In the genomic region with DNA sequence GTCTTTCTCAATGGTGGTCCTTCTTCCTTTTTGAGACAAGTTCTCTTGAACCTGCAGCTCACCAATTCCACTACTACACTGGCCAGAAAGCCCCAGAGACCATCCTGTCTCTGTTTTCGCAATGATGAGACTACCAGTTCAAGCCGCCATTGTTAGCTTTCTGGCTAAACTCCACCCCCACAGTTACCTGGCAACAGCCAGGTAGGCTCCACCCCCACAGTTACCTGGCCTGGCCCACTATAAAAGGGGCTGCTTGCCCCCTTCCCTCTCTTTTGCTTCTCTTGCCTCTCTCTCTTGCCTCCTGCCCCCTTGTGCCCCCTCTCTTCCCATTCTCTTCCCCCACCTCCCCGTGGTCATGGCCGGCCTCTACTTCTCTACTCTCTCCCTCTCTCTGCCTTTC, we compare ENCODE assay signal across 30 mouse cellular contexts.
"Had no signal": no experiment of that assay in that cellular context is flagged by ENCODE, and none has a peak within 500 bp of the region (broad histone marks: within the 10 kb centered on the region; RNA-seq: fewer than 3 reads in every experiment).

No protein-coding gene starts in this region.

- H3K36me3 ChIP-seq: heart, embryonic 10.5 days; heart, embryonic 12.5 days; heart, embryonic 13.5 days; heart, embryonic 15.5 days; hindbrain, embryonic 10.5 days; hindbrain, embryonic 12.5 days; hindbrain, embryonic 13.5 days; hindbrain, embryonic 15.5 days; intestine, embryonic 15.5 days; kidney, embryonic 15.5 days had no signal

- H3K4me3 ChIP-seq: heart, embryonic 10.5 days; heart, embryonic 12.5 days; heart, embryonic 13.5 days; heart, embryonic 15.5 days; hindbrain, embryonic 10.5 days; hindbrain, embryonic 12.5 days; hindbrain, embryonic 13.5 days; hindbrain, embryonic 15.5 days; intestine, embryonic 15.5 days; kidney, embryonic 15.5 days; layer of hippocampus, adult 2 months had no signal

- H3K27me3 ChIP-seq: heart, embryonic 12.5 days; heart, embryonic 13.5 days; heart, embryonic 15.5 days; hindbrain, embryonic 12.5 days; hindbrain, embryonic 13.5 days; hindbrain, embryonic 15.5 days; intestine, embryonic 15.5 days; kidney, embryonic 15.5 days had no signal

- H3K27ac ChIP-seq: heart, embryonic 10.5 days; heart, embryonic 13.5 days; heart, embryonic 15.5 days; hindbrain, embryonic 10.5 days; hindbrain, embryonic 12.5 days; hindbrain, embryonic 13.5 days; hindbrain, embryonic 14.5 days; hindbrain, embryonic 15.5 days; hindbrain, postnatal 0 days; intestine, embryonic 15.5 days; kidney, embryonic 15.5 days; kidney, postnatal 0 days; layer of hippocampus, adult 2 months had no signal

- DNase-seq: heart, postnatal 10 days; heart, postnatal 14 days; heart, postnatal 36 days; heart, postnatal 4 days; kidney, adult 11 months; kidney, adult 18-20 months; kidney, adult 2 months; kidney, adult 8-10 months; kidney, adult 9 months; kidney, postnatal 10 days; kidney, postnatal 14 days; kidney, postnatal 25 days; kidney, postnatal 36 days; kidney, postnatal 4 days; layer of hippocampus, adult 9-11 months; layer of hippocampus, postnatal 36 days had no signal

- H3K4me1 ChIP-seq: heart, embryonic 10.5 days; hindbrain, embryonic 12.5 days; hindbrain, embryonic 15.5 days; intestine, embryonic 15.5 days had no signal
